Mouse (Mus musculus) liver, embryonic 11.5 days (tissue): ENCODE measurements at regions not wholly inside any gene's neighbourhood (a gene's known extent, or its start where the extent isn't known, plus 50 kb on each side); places are given as distances from the start of the nearest gene placed in this dataset.

Experiments used
- ATAC-seq: fragments of 200-750 bp; cut with Nextera tagmentation; replicated peaks from 2 replicates; pipeline ENCODE4 v1.8.0; 2017; ENCODE audit warnings: moderate number of reproducible peaks, mild to moderate bottlenecking, moderate TSS enrichment, moderate library complexity; ENCODE audit not compliant: low FRiP score
- DNase-seq: peaks from one replicate; pipeline ENCODE4 v3.0.0-alpha.2; 2017; ENCODE audit warnings: low spot score
- H3K27ac ChIP-seq: fragments of 300-500 bp; sonication (generic); 2 replicates; pipeline ENCODE4 v1.5.1; 2014; ENCODE audit warnings: mild to moderate bottlenecking, low read depth, low read length, control low read depth
- H3K27me3 ChIP-seq: fragments of 300-500 bp; sonication (generic); replicated peaks from 2 replicates; pipeline ENCODE4 v1.6.1; 2014; ENCODE audit warnings: low read length, mixed read lengths; ENCODE audit not compliant: control insufficient read depth, insufficient read depth
- H3K36me3 ChIP-seq: fragments of 300-500 bp; sonication (generic); 2 replicates; pipeline ENCODE4 v1.6.1; 2014; ENCODE audit warnings: mild to moderate bottlenecking, low read length, moderate library complexity, mixed read lengths; ENCODE audit not compliant: control insufficient read depth, insufficient read depth
- H3K4me1 ChIP-seq: fragments of 300-500 bp; sonication (generic); replicated peaks from 2 replicates; pipeline ENCODE4 v1.6.1; 2014; ENCODE audit warnings: low read length, mixed read lengths; ENCODE audit not compliant: control insufficient read depth, insufficient read depth
- H3K4me2 ChIP-seq: fragments of 300-500 bp; sonication (generic); 2 replicates; pipeline ENCODE4 v1.6.1; 2014; ENCODE audit warnings: mild to moderate bottlenecking, control low read depth, moderate library complexity
- H3K4me3 ChIP-seq: fragments of 300-500 bp; sonication (generic); 2 replicates; pipeline ENCODE4 v1.5.1; 2014; ENCODE audit warnings: low read depth, low read length, control low read depth
- H3K9ac ChIP-seq: fragments of 300-500 bp; sonication (generic); 2 replicates; pipeline ENCODE4 v1.6.1; 2014; ENCODE audit warnings: low read depth, low read length, control low read depth
- H3K9me3 ChIP-seq: fragments of 300-500 bp; sonication (generic); 2 replicates; pipeline ENCODE4 v1.6.1; 2016; ENCODE audit warnings: low read length, inconsistent platforms, mixed read lengths; ENCODE audit not compliant: control insufficient read depth
- WGBS: fragments of 180-500 bp; shearing (Covaris S2); extraction: QIAGEN DNeasy Blood & Tissue Kit; methylation state at CpG from one replicate; pipeline ENCODE4 v1.1.7; 2014; 5-methylcytosine and 5-hydroxymethylcytosine counted together

GRCm38 (mm10) chr16:93107524-93107845 is 281.5 kb upstream of the Runx1 start:
- H3K36me3 ChIP-seq, result no peaks in the 10 kb centered on the region
- H3K4me1 ChIP-seq, result peaks cover 6% of the 10 kb centered on the region; the same call in 1 of the 2 replicates
- H3K4me2 ChIP-seq, result no peak overlapping the region
- WGBS, result 69% methylated on average over 5 of the region's 5 CpGs
- no peak overlapping the region for H3K9ac ChIP-seq
- H3K4me3 ChIP-seq, result no peak overlapping the region
- peaks cover 2% of the 10 kb centered on the region; the same call in 1 of the 2 replicates for H3K27me3 ChIP-seq
- H3K9me3 ChIP-seq, result no peaks in the 10 kb centered on the region
- ATAC-seq (no peak), DNase-seq (no peak)
- no peak overlapping the region for H3K27ac ChIP-seq

GRCm38 (mm10) chr16:93106811-93107523 is 281.0 kb upstream of the Runx1 start:
- WGBS, result 85% methylated on average over 13 of the region's 13 CpGs
- DNase-seq, result no peak
- H3K36me3 ChIP-seq, result no peaks in the 10 kb centered on the region
- H3K9ac ChIP-seq, result no peak overlapping the region
- no peaks in the 10 kb centered on the region for H3K9me3 ChIP-seq
- ATAC-seq, result no peak
- no peak overlapping the region for H3K27ac ChIP-seq
- H3K4me2 ChIP-seq, result no peak overlapping the region
- peaks cover 6% of the 10 kb centered on the region; the same call in 1 of the 2 replicates for H3K4me1 ChIP-seq
- H3K4me3 ChIP-seq, result no peak overlapping the region
- H3K27me3 ChIP-seq, result no peaks in the 10 kb centered on the region; the same call in 1 of the 2 replicates

GRCm38 (mm10) chr16:93102174-93102573 is 276.2 kb upstream of the Runx1 start:
- Histone ChIP-seq H3K36me3 (no peaks in the 10 kb centered on the region), H3K9ac (no peak overlapping the region), H3K4me2 (no peak overlapping the region), H3K4me1 (no peaks in the 10 kb centered on the region), H3K9me3 (no peaks in the 10 kb centered on the region), H3K27ac (no peak overlapping the region), H3K4me3 (no peak overlapping the region), H3K27me3 (no peaks in the 10 kb centered on the region; the same call in 1 of the 2 replicates)
- WGBS, result 77% methylated on average over 3 of the region's 3 CpGs
- DNase-seq (no peak), ATAC-seq (no peak)

GRCm38 (mm10) chr16:93098057-93098456 is 272.1 kb upstream of the Runx1 start:
- H3K36me3 ChIP-seq, result no peaks in the 10 kb centered on the region
- WGBS, result 72% methylated on average over 8 of the region's 8 CpGs
- no peak for DNase-seq
- no peak overlapping the region for H3K4me3 ChIP-seq
- no peak for ATAC-seq
- no peak overlapping the region for H3K9ac ChIP-seq
- no peaks in the 10 kb centered on the region for H3K27me3 ChIP-seq
- no peaks in the 10 kb centered on the region for H3K9me3 ChIP-seq
- H3K27ac ChIP-seq, result no peak overlapping the region
- H3K4me2 ChIP-seq, result no peak overlapping the region
- no peaks in the 10 kb centered on the region for H3K4me1 ChIP-seq

- Histone ChIP-seq H3K9ac (no peak overlapping the region), H3K4me3 (no peak overlapping the region), H3K9me3 (no peaks in the 10 kb centered on the region), H3K4me2 (no peak overlapping the region), H3K27me3 (no peaks in the 10 kb centered on the region), H3K4me1 (no peaks in the 10 kb centered on the region), H3K36me3 (no peaks in the 10 kb centered on the region), H3K27ac (no peak overlapping the region)
- WGBS, result 81% methylated on average over 5 of the region's 5 CpGs
- ATAC-seq (no peak), DNase-seq (no peak)
These were observed 270.2 kb upstream of the Runx1 start for GRCm38 (mm10) chr16:93096175-93096574.

GRCm38 (mm10) chr16:93092796-93093195 is 266.8 kb upstream of the Runx1 start:
- 55% methylated on average over 7 of the region's 7 CpGs for WGBS
- ATAC-seq (no peak), DNase-seq (no peak)
- Histone ChIP-seq H3K36me3 (no peaks in the 10 kb centered on the region), H3K4me1 (no peaks in the 10 kb centered on the region), H3K9ac (no peak overlapping the region), H3K9me3 (no peaks in the 10 kb centered on the region), H3K27me3 (no peaks in the 10 kb centered on the region), H3K4me2 (no peak overlapping the region), H3K4me3 (no peak overlapping the region), H3K27ac (no peak overlapping the region)

GRCm38 (mm10) chr16:93085227-93085883 is 259.4 kb upstream of the Runx1 start:
- Histone ChIP-seq H3K27ac (no peak overlapping the region), H3K4me3 (no peak overlapping the region), H3K4me2 (no peak overlapping the region), H3K9me3 (no peaks in the 10 kb centered on the region), H3K9ac (no peak overlapping the region), H3K36me3 (no peaks in the 10 kb centered on the region), H3K27me3 (no peaks in the 10 kb centered on the region), H3K4me1 (no peaks in the 10 kb centered on the region)
- DNase-seq (no peak), ATAC-seq (no peak)
- WGBS, result 83% methylated on average over 10 of the region's 10 CpGs

- no peaks in the 10 kb centered on the region for H3K4me1 ChIP-seq
- no peaks in the 10 kb centered on the region for H3K9me3 ChIP-seq
- H3K27ac ChIP-seq, result no peak overlapping the region
- ATAC-seq, result no peak
- H3K4me3 ChIP-seq, result no peak overlapping the region
- no peak overlapping the region for H3K4me2 ChIP-seq
- no peak for DNase-seq
- 65% methylated on average over 2 of the region's 2 CpGs for WGBS
- no peaks in the 10 kb centered on the region for H3K27me3 ChIP-seq
- H3K36me3 ChIP-seq, result no peaks in the 10 kb centered on the region
- H3K9ac ChIP-seq, result no peak overlapping the region
These were observed 257.8 kb upstream of the Runx1 start for GRCm38 (mm10) chr16:93083756-93084155.

GRCm38 (mm10) chr16:93083142-93083541 is 257.2 kb upstream of the Runx1 start:
- Histone ChIP-seq H3K4me3 (no peak overlapping the region), H3K4me1 (no peaks in the 10 kb centered on the region), H3K9me3 (no peaks in the 10 kb centered on the region), H3K27me3 (no peaks in the 10 kb centered on the region), H3K9ac (no peak overlapping the region), H3K4me2 (no peak overlapping the region), H3K36me3 (no peaks in the 10 kb centered on the region), H3K27ac (no peak overlapping the region)
- WGBS, result 82% methylated on average over 1 of the region's 1 CpGs
- no peak for DNase-seq
- no peak for ATAC-seq
